8 mouse cellular contexts compared by ENCODE assay signal in genomic region chr12:102698089-102698684, GRCm38 (mm10). TPM values are rescaled to one million over a fixed set of nuclear protein-coding genes. Genes with fewer than 3 reads are reported as not detected.
DNase-seq lines count a peak whose midpoint lies in the region; ATAC-seq and TF ChIP-seq lines count a peak whose summit lies in the region.

No protein-coding gene starts in this region.

- H3K36me3 ChIP-seq in thymus, adult 2 months (ENCODE audit: control insufficient read depth, insufficient read depth, low read length), result no peaks in the 10 kb centered on the region
- H3K36me3 ChIP-seq in midbrain, embryonic 11.5 days (ENCODE audit: control insufficient read depth, insufficient read depth, low read length), result no peaks in the 10 kb centered on the region

- H3K27me3 ChIP-seq in thymus, adult 2 months (ENCODE audit: control insufficient read depth, insufficient read depth, low read length), result no peaks in the 10 kb centered on the region
- no peaks in the 10 kb centered on the region for H3K27me3 ChIP-seq in midbrain, embryonic 11.5 days (ENCODE audit: control insufficient read depth, insufficient read depth, low read length)

- H3K27ac ChIP-seq in thymus, adult 2 months (ENCODE audit: control insufficient read depth, insufficient read depth, low read length), result peak overlapping the region; percentile 50; the same call in 1 of the 2 replicates
- H3K27ac ChIP-seq in midbrain, embryonic 11.5 days (ENCODE audit: low read depth, low read length), result peak overlapping the region; percentile 82

- no peak overlapping the region for H3K4me3 ChIP-seq in thymus, adult 2 months (ENCODE audit: control insufficient read depth, insufficient read depth, low read length)
- H3K4me3 ChIP-seq in midbrain, embryonic 11.5 days (ENCODE audit: low read depth, low read length), result no peak overlapping the region

- H3K9me3 ChIP-seq in midbrain, embryonic 11.5 days (ENCODE audit: control insufficient read depth, low read length), result no peaks in the 10 kb centered on the region

- no peak for ATAC-seq in CD4-positive, CD25-positive, alpha-beta regulatory T cell, adult 4 months
- peak; percentile 80 for ATAC-seq in midbrain, embryonic 11.5 days (ENCODE audit: low FRiP score)

- no peak for TF ChIP-seq POLR2A in thymus, adult 2 months (IDR thresholded peaks at IDR 0.05; ENCODE audit: control insufficient read depth, extremely low read depth, insufficient read depth, low read length, poor library complexity)

- peaks cover 76% of the 10 kb centered on the region for H3K4me1 ChIP-seq in thymus, adult 2 months (replicated peaks; ENCODE audit: control insufficient read depth, insufficient read depth, low read length)
- peaks cover 39% of the 10 kb centered on the region for H3K4me1 ChIP-seq in midbrain, embryonic 11.5 days (ENCODE audit: control insufficient read depth, insufficient read depth, low read length)

- peak overlapping the region; percentile 56 for H3K9ac ChIP-seq in midbrain, embryonic 11.5 days (ENCODE audit: low read length)

- H3K4me2 ChIP-seq in midbrain, embryonic 11.5 days, result no peak overlapping the region

- 5% methylated on average over 1 of the region's 1 CpGs for WGBS in thymus, adult 2 months
- 8% methylated on average over 1 of the region's 1 CpGs for WGBS in midbrain, embryonic 11.5 days

- peak; percentile 52 for DNase-seq in CD4-positive, CD25-positive, alpha-beta regulatory T cell, adult 2 months (ENCODE audit: low read depth, low spot score)
- peak; percentile 45 for DNase-seq in thymus, adult 2 months
- no peak for DNase-seq in thymus, adult 18-20 months
- peak; percentile 91 for DNase-seq in midbrain, embryonic 11.5 days (ENCODE audit: low spot score, missing footprints)
- DNase-seq in thymus, postnatal 4 days, result peak; percentile 82
- no peak for DNase-seq in frontal cortex, postnatal 14 days (ENCODE audit: low spot score in 2 of 2)
- DNase-seq in kidney, postnatal 10 days, result no peak

- no peak for TF ChIP-seq CTCF in thymus, adult 2 months (IDR thresholded peaks at IDR 0.05; ENCODE audit: borderline replicate concordance, control insufficient read depth, extremely low read depth, insufficient read depth, low read length, poor library complexity)

RNA-seq across cellular contexts. Expression of gene Itpk1, which starts 6.5 kb away (rescaled TPM):
- 10 to 100 TPM; 16.3 to 20.8 TPM for polyA plus RNA-seq in CD4-positive, CD25-positive, alpha-beta regulatory T cell, adult 4 months (2017; shearing (Covaris generic))
- polyA plus RNA-seq in thymus, adult 2 months (2012; rRNA removed), result 34.2 and 36.9 TPM in 2 replicates
- 11.6 and 14.2 TPM in 2 replicates for polyA plus RNA-seq in midbrain, embryonic 11.5 days (2014; fragmentation: Nextera tagmentation; extraction: Ambion mirVana)

RNA-seq across cellular contexts. Expression of gene Moap1, which starts 45.3 kb away (rescaled TPM):
- 1 to 10 TPM; 4.6 to 9.5 TPM for polyA plus RNA-seq in CD4-positive, CD25-positive, alpha-beta regulatory T cell, adult 4 months (2017; shearing (Covaris generic))
- 0.71 and 1.3 TPM in 2 replicates for polyA plus RNA-seq in thymus, adult 2 months (2012; rRNA removed)
- polyA plus RNA-seq in midbrain, embryonic 11.5 days (2014; fragmentation: Nextera tagmentation; extraction: Ambion mirVana), result 40.8 and 41.4 TPM in 2 replicates

RNA-seq across cellular contexts. Expression of gene Tmem251, which starts 45.4 kb away (rescaled TPM):
- 1 to 10 TPM; 9.7 TPM for polyA plus RNA-seq in CD4-positive, CD25-positive, alpha-beta regulatory T cell, adult 4 months (2017; shearing (Covaris generic))
- 4.2 and 4.4 TPM in 2 replicates for polyA plus RNA-seq in thymus, adult 2 months (2012; rRNA removed)
- 12.2 and 12.3 TPM in 2 replicates for polyA plus RNA-seq in midbrain, embryonic 11.5 days (2014; fragmentation: Nextera tagmentation; extraction: Ambion mirVana)

RNA-seq across cellular contexts. Expression of gene Gm28051, which starts 59.4 kb away (rescaled TPM):
- polyA plus RNA-seq in CD4-positive, CD25-positive, alpha-beta regulatory T cell, adult 4 months (2017; shearing (Covaris generic)), result not detected
- polyA plus RNA-seq in thymus, adult 2 months (2012; rRNA removed), result not detected in 2 replicates
- not detected in 2 replicates for polyA plus RNA-seq in midbrain, embryonic 11.5 days (2014; fragmentation: Nextera tagmentation; extraction: Ambion mirVana)

RNA-seq across cellular contexts. Expression of gene Gon7, which starts 59.4 kb away (rescaled TPM):
- 10 to 100 TPM; 27.3 to 32.2 TPM for polyA plus RNA-seq in CD4-positive, CD25-positive, alpha-beta regulatory T cell, adult 4 months (2017; shearing (Covaris generic))
- 19.4 and 25.0 TPM in 2 replicates for polyA plus RNA-seq in thymus, adult 2 months (2012; rRNA removed)
- 47.7 and 52.6 TPM in 2 replicates for polyA plus RNA-seq in midbrain, embryonic 11.5 days (2014; fragmentation: Nextera tagmentation; extraction: Ambion mirVana)

Comparison
In these comparisons a context has a peak if more than half of its experiments do, and no peak if none do; other contexts are left out.
1. DNase-seq: peak in CD4-positive, CD25-positive, alpha-beta regulatory T cell, adult 2 months (single experiment), thymus, adult 2 months (single experiment), midbrain, embryonic 11.5 days (single experiment) and thymus, postnatal 4 days (single experiment); none in thymus, adult 18-20 months (0 of 2), frontal cortex, postnatal 14 days (0 of 2) and kidney, postnatal 10 days (single experiment).